Mouse (Mus musculus) right cerebral cortex, postnatal 10 days (tissue): ENCODE measurements around the gene Fbxl15.

Experiments
- DNase-seq, 2 experiments: peaks; one replicate each; pipeline ENCODE4 v3.0.0; 2021; ENCODE audit warnings: low spot score in 2 of 2

The Fbxl15 gene

GRCm38 (mm10) chr19:46347146-46347545 is 19.2 kb downstream of the Fbxl15 start:
- no peak for DNase-seq

GRCm38 (mm10) chr19:46347936-46348668 is 20.1 kb downstream of the Fbxl15 start:
- peak in 1 of 2 experiments; percentile 20 for DNase-seq

GRCm38 (mm10) chr19:46348761-46349458 is 20.9 kb downstream of the Fbxl15 start:
- peak; percentile 94 to 95 for DNase-seq

GRCm38 (mm10) chr19:46349550-46349949 is 21.6 kb downstream of the Fbxl15 start:
- DNase-seq = no peak

GRCm38 (mm10) chr19:46350168-46350932 is 22.4 kb downstream of the Fbxl15 start, which contains the start of gene 2310034G01Rik:
2310034G01Rik (minus strand) TSS chr19:46350302.
- peak in 1 of 2 experiments; percentile 37 for DNase-seq

GRCm38 (mm10) chr19:46356701-46357138 is 28.7 kb downstream of the Fbxl15 start:
- peak; percentile 95 for DNase-seq

GRCm38 (mm10) chr19:46357344-46358280 is 29.6 kb downstream of the Fbxl15 start:
- DNase-seq = no peak

- DNase-seq = no peak
Measured at GRCm38 (mm10) chr19:46358381-46358780, 30.4 kb downstream of the Fbxl15 start.

GRCm38 (mm10) chr19:46362104-46362503 is 34.1 kb downstream of the Fbxl15 start:
- DNase-seq = no peak

GRCm38 (mm10) chr19:46363294-46364009 is 35.5 kb downstream of the Fbxl15 start:
- DNase-seq = no peak

- peak in 1 of 2 experiments; percentile 47 for DNase-seq
Measured at GRCm38 (mm10) chr19:46367798-46368590, 40.0 kb downstream of the Fbxl15 start.

GRCm38 (mm10) chr19:46369204-46369603 is 41.2 kb downstream of the Fbxl15 start:
- DNase-seq = peak; percentile 66 to 73

- DNase-seq = peak in 1 of 2 experiments; percentile 36
Measured at GRCm38 (mm10) chr19:46374477-46375088, 46.6 kb downstream of the Fbxl15 start.

GRCm38 (mm10) chr19:46375489-46375888 is 47.5 kb downstream of the Fbxl15 start:
- DNase-seq = peak; percentile 76 to 84

- no peak for DNase-seq
Measured at GRCm38 (mm10) chr19:46375891-46376290, 47.9 kb downstream of the Fbxl15 start.
